Mouse (Mus musculus) lung, embryonic 15.5 days (tissue): ENCODE data around the gene Trim28. TPM values are rescaled to one million over a fixed set of nuclear protein-coding genes. Genes with fewer than 3 reads are reported as not detected.
A peak's percentile ranks its signal among the peaks of the same experiment; 100 is the strongest.

Source experiments
- ATAC-seq: fragments of 200-750 bp; cut with Nextera tagmentation; 2 replicates; pipeline ENCODE4 v1.8.0; 2017; ENCODE audit warnings: moderate number of reproducible peaks, borderline replicate concordance; ENCODE audit not compliant: low FRiP score, low TSS enrichment; ENCODE audit errors: extremely low read depth
- H3K27ac ChIP-seq: fragments of 300-500 bp; sonication (generic); 2 replicates; pipeline ENCODE4 v1.5.1; 2015; ENCODE audit warnings: moderate library complexity, mild to moderate bottlenecking, inconsistent platforms
- H3K27me3 ChIP-seq: fragments of 300-500 bp; sonication (generic); 2 replicates; pipeline ENCODE4 v1.6.1; 2015; ENCODE audit warnings: inconsistent platforms
- H3K36me3 ChIP-seq: fragments of 300-500 bp; sonication (generic); 2 replicates; pipeline ENCODE4 v1.6.1; 2015; ENCODE audit warnings: inconsistent platforms
- H3K4me1 ChIP-seq: fragments of 300-500 bp; sonication (generic); 2 replicates; pipeline ENCODE4 v1.6.1; 2015; ENCODE audit warnings: inconsistent platforms
- H3K4me2 ChIP-seq: fragments of 300-500 bp; sonication (generic); 2 replicates; pipeline ENCODE4 v1.6.1; 2015; ENCODE audit warnings: inconsistent platforms, mild to moderate bottlenecking, moderate library complexity
- H3K4me3 ChIP-seq: fragments of 300-500 bp; sonication (generic); 2 replicates; pipeline ENCODE4 v1.5.1; 2015; ENCODE audit warnings: mild to moderate bottlenecking, inconsistent platforms
- H3K9ac ChIP-seq: fragments of 300-500 bp; sonication (generic); 2 replicates; pipeline ENCODE4 v1.6.1; 2015; ENCODE audit warnings: inconsistent platforms
- H3K9me3 ChIP-seq: fragments of 300-500 bp; sonication (generic); 2 replicates; pipeline ENCODE4 v1.6.1; 2016; ENCODE audit warnings: inconsistent platforms
- WGBS: fragments of 180-500 bp; shearing (Covaris S2); methylation state at CpG from one replicate; pipeline ENCODE4 v1.1.7; 2015; 5-methylcytosine and 5-hydroxymethylcytosine counted together
- polyA plus RNA-seq: library from polyadenylated mRNA; unstranded; fragments of >200 nt; fragmentation: Nextera tagmentation; extraction: Ambion mirVana; gene quantifications from 2 replicates; pipeline ENCODE4 v1.2.1, GENCODE M21; 2015

The Trim28 gene
- polyA plus RNA-seq, 1 experiment from 2014 or later = 294 TPM

GRCm38 (mm10) chr7:12978931-12979722 is 19.8 kb upstream of the Trim28 start:
- Histone ChIP-seq H3K27ac (peak overlapping the region; percentile 98; the same call in 1 of the 2 replicates), H3K9me3 (no peaks in the 10 kb centered on the region), H3K36me3 (0 out of 2 replicates have a peak, but pooled peaks cover 3% of the 10 kb centered on the region), H3K4me2 (peak overlapping the region; percentile 75), H3K4me1 (peaks cover 22% of the 10 kb centered on the region), H3K4me3 (peak overlapping the region; percentile 85), H3K9ac (0 out of 2 replicates have a peak overlapping the region, but pooled peaks have one; percentile 59), H3K27me3 (no peaks in the 10 kb centered on the region)
- WGBS = 79% methylated on average over 18 of the region's 18 CpGs
- no peak for ATAC-seq

DNA sequence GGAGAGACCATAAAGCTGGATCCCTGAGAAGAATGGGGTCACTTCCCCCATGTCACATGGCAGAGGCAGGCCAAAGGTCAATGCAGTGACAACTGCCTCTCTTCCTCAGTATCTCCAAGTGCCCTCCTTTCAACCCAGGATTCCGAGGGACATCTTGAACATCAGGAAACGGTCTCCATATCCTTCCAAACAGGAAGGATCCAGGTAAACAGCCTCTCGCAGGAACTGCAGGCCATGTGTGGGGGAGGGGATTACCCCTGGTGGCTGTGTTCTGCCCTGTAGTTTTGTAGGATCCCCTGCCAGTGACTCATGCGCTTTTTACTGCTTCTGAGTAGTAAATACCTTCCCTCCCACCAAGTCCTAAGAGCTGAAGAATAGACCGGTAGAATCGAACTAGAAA is 19.1 kb upstream of the Trim28 start:
- H3K27ac ChIP-seq = no peak overlapping the region
- H3K4me2 ChIP-seq = no peak overlapping the region
- 62% methylated on average over 6 of the region's 6 CpGs for WGBS
- no peak overlapping the region for H3K4me3 ChIP-seq
- no peak overlapping the region for H3K9ac ChIP-seq
- 0 out of 2 replicates have a peak, but pooled peaks cover 3% of the 10 kb centered on the region for H3K36me3 ChIP-seq
- no peaks in the 10 kb centered on the region for H3K9me3 ChIP-seq
- H3K4me1 ChIP-seq = peaks cover 22% of the 10 kb centered on the region
- H3K27me3 ChIP-seq = no peaks in the 10 kb centered on the region
- no peak for ATAC-seq

DNA sequence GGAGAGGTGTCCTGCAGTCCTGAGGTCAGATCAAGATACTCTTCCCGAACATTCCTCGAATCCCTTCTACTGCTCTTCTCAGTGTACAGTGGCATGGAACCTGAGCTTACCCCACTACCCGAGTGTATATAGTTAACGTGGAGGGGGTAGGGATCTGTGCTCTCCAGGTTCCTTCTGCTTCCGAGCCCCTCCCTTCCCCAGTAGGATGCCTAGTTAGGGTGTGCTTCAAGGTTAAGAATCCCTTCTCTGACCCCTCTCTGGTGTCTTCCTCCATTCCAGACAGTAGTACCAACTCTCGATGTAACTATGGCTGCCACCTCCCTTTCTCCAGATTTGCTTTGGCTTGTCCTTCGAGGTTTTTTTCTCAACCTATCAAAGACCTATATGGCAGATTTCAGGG is 18.6 kb upstream of the Trim28 start:
- Histone ChIP-seq H3K36me3 (0 out of 2 replicates have a peak, but pooled peaks cover 3% of the 10 kb centered on the region), H3K4me2 (no peak overlapping the region), H3K9me3 (no peaks in the 10 kb centered on the region), H3K4me3 (no peak overlapping the region), H3K4me1 (peaks cover 22% of the 10 kb centered on the region), H3K9ac (no peak overlapping the region), H3K27me3 (no peaks in the 10 kb centered on the region), H3K27ac (no peak overlapping the region)
- no peak for ATAC-seq
- 81% methylated on average over 7 of the region's 7 CpGs for WGBS

DNA sequence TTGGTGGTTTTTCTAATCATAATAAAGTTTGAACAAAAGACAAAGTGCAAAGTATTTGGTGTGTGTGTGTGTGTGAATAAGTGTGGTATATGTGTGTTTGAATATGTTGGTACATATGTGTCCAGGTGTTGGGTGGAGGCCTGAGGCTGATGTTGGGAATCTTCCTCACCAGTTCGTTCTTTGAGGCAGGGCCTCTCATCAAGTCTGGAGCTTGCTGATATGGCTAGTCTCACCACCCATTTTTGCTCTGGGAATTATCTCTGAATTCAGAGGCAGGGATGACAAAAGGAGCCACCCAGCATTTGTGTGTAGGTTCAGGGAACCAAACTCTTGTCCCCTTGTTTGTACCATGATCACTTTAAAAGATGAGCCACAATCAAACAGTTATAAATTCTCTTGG is 13.2 kb upstream of the Trim28 start:
- H3K9me3 ChIP-seq = no peaks in the 10 kb centered on the region
- 78% methylated on average over 1 of the region's 1 CpGs for WGBS
- no peak overlapping the region for H3K4me3 ChIP-seq
- H3K4me1 ChIP-seq = no peaks in the 10 kb centered on the region
- H3K9ac ChIP-seq = no peak overlapping the region
- H3K36me3 ChIP-seq = 0 out of 2 replicates have a peak, but pooled peaks cover 3% of the 10 kb centered on the region
- no peaks in the 10 kb centered on the region for H3K27me3 ChIP-seq
- no peak overlapping the region for H3K27ac ChIP-seq
- ATAC-seq = no peak
- H3K4me2 ChIP-seq = no peak overlapping the region

DNA sequence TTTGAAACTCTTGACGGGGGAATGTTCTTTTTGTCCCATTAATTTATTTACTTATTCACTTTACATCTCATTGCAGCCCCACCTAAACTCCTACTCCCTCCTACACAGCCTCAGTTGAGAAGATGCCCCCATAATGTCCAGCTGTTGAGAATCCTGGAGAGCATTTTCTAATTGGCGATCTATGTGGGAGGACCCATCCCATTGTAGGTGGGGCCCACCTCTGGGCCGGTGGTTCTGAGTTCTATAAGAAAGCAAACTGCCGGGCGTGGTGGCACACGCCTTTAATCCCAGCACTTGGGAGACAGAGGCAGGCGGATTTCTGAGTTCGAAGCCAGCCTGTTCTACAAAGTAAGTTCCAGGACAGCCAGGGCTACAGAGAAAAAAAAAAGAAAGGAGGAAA is 12.0 kb upstream of the Trim28 start:
- no peak overlapping the region for H3K4me2 ChIP-seq
- no peak overlapping the region for H3K4me3 ChIP-seq
- no peak overlapping the region for H3K27ac ChIP-seq
- no peaks in the 10 kb centered on the region for H3K4me1 ChIP-seq
- 76% methylated on average over 8 of the region's 8 CpGs for WGBS
- no peak overlapping the region for H3K9ac ChIP-seq
- ATAC-seq = no peak
- no peaks in the 10 kb centered on the region for H3K27me3 ChIP-seq
- 0 out of 2 replicates have a peak, but pooled peaks cover 3% of the 10 kb centered on the region for H3K36me3 ChIP-seq
- H3K9me3 ChIP-seq = no peaks in the 10 kb centered on the region

DNA sequence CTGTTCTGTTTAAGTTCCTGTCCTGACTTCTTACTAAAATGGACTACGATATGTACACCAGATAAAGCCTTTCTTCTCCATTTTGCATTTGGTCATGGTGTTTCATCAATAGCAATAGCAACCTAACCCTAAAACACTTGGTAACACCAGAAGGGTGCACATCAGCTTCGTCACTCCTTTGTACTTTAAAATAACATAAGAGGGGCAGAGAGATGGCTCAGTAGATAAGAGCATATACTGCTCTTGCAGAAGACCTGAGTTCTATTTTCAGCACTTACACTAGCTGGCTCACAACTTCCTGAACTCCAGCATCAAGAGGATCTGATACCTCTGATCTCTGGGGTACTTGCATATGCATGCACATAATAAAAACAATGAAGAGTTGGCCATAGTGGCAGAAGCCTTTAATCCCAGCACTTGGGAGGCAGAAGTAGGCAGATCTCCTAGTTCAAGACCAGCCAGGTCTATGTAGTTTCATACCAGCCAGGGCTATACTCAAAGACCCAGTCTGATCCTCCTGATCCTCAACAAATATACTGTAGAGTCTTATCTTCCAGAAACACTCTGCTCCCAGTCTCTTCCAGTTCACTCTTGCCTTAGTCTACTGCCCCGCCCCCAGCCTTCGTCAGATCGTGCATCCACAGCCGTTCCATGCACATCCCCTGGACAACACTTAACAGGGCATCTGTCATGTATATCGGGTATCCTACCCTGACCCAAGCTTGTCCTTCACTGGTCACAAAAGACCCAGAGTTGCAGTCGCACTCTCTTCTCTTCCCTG is 11.3 kb upstream of the Trim28 start:
- Histone ChIP-seq H3K27ac (no peak overlapping the region), H3K36me3 (no peaks in the 10 kb centered on the region), H3K4me2 (no peak overlapping the region), H3K9ac (no peak overlapping the region), H3K4me1 (no peaks in the 10 kb centered on the region), H3K4me3 (no peak overlapping the region), H3K27me3 (no peaks in the 10 kb centered on the region), H3K9me3 (no peaks in the 10 kb centered on the region)
- WGBS = 76% methylated on average over 8 of the region's 8 CpGs
- ATAC-seq = no peak

GRCm38 (mm10) chr7:12992222-12992621 is 6.7 kb upstream of the Trim28 start:
- no peak overlapping the region for H3K9ac ChIP-seq
- WGBS = 2% methylated on average over 3 of the region's 3 CpGs

GRCm38 (mm10) chr7:12993148-12993547 is 5.8 kb upstream of the Trim28 start:
- no peaks in the 10 kb centered on the region for H3K9me3 ChIP-seq
- H3K27ac ChIP-seq = no peak overlapping the region
- no peak for ATAC-seq
- no peak overlapping the region for H3K4me3 ChIP-seq
- no peak overlapping the region for H3K4me2 ChIP-seq
- H3K9ac ChIP-seq = no peak overlapping the region
- 83% methylated on average over 10 of the region's 10 CpGs for WGBS
- H3K4me1 ChIP-seq = no peaks in the 10 kb centered on the region
- H3K27me3 ChIP-seq = no peaks in the 10 kb centered on the region
- H3K36me3 ChIP-seq = no peaks in the 10 kb centered on the region

More at GRCm38 (mm10) chr7:12992222-12992621, 6.7 kb upstream of the Trim28 start:
- Histone ChIP-seq H3K4me3 (no peak overlapping the region), H3K27me3 (no peaks in the 10 kb centered on the region), H3K4me2 (no peak overlapping the region), H3K9me3 (no peaks in the 10 kb centered on the region), H3K4me1 (no peaks in the 10 kb centered on the region), H3K27ac (no peak overlapping the region), H3K36me3 (no peaks in the 10 kb centered on the region)
- no peak for ATAC-seq

DNA sequence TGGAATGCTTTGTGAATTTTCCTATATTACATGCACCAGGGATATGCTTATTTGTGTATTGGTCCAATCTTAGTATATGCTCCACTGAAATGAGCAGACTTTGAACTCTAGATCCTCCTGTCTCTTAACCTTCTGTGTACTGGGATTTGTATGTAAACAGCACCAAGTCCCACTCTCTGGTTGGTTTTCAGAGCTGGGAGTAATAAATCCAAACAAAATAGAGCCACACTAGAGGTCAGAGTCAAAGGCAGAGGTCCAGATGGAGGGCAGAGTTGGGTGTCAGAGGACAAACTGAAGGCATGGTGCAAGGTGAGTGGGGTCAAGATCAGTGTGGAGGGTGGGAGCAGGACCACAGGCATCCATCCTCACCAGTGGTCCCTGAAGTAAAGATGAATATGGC is 3.1 kb upstream of the Trim28 start:
- Histone ChIP-seq H3K4me1 (no peaks in the 10 kb centered on the region), H3K9ac (no peak overlapping the region)
- no peak for ATAC-seq

GRCm38 (mm10) chr7:12997230-12997629 is 1.7 kb upstream of the Trim28 start:
- H3K4me1 ChIP-seq = no peaks in the 10 kb centered on the region
- WGBS = 62% methylated on average over 5 of the region's 5 CpGs
- no peaks in the 10 kb centered on the region for H3K36me3 ChIP-seq
- no peaks in the 10 kb centered on the region for H3K9me3 ChIP-seq
- no peak for ATAC-seq
- no peak overlapping the region for H3K4me3 ChIP-seq
- no peak overlapping the region for H3K4me2 ChIP-seq
- no peaks in the 10 kb centered on the region for H3K27me3 ChIP-seq
- no peak overlapping the region for H3K27ac ChIP-seq
- H3K9ac ChIP-seq = no peak overlapping the region

More for the DNA sequence above, 3.1 kb upstream of the Trim28 start:
- Histone ChIP-seq H3K27me3 (no peaks in the 10 kb centered on the region), H3K4me2 (no peak overlapping the region), H3K9me3 (no peaks in the 10 kb centered on the region), H3K4me3 (no peak overlapping the region), H3K27ac (no peak overlapping the region), H3K36me3 (no peaks in the 10 kb centered on the region)

DNA sequence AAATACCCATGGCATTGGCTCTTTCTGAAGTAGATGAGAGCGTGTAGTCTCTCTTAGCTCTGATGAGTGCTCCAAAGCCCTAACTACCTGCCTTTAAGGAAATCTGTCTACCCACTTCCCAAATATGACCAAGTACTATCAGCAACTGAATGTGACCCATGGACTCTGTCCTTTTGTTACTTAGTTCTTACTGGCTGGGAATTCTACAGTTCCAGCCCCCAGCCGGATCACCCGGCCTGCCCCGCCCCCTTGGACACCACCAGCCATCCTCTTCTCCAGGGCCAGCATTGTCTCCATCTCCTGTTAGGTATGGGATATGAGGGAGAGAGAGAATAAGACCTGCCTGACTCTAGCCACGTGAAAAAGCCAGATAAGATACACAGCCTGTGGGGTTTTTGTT is 861 bp upstream of the Trim28 start, which contains the start of gene Slc27a5:
TSS of gene Slc27a5 (minus strand) at position 140 of the 400 bp plus-strand sequence.
- no peak within 1 kb of the TSS for H3K27ac ChIP-seq
- no peak within 1 kb of the TSS for H3K4me2 ChIP-seq
- H3K36me3 ChIP-seq = no peaks in the 10 kb centered on the region
- no peak within 1 kb of the TSS; the same call in 1 of the 2 replicates for H3K9ac ChIP-seq
- H3K27me3 ChIP-seq = no peaks in the 10 kb centered on the region
- H3K4me3 ChIP-seq = no peak within 1 kb of the TSS
- whole genome bisulfite sequencing = 68% methylated on average over 5 of the region's 5 CpGs
- H3K4me1 ChIP-seq = no peaks in the 10 kb centered on the region
- no peak for ATAC-seq
- H3K9me3 ChIP-seq = no peaks in the 10 kb centered on the region

- Histone ChIP-seq H3K4me2 (no peak overlapping the region), H3K36me3 (peaks cover 19% of the 10 kb centered on the region; the same call in 1 of the 2 replicates), H3K27me3 (no peaks in the 10 kb centered on the region), H3K4me3 (no peak overlapping the region), H3K9me3 (no peaks in the 10 kb centered on the region), H3K27ac (no peak overlapping the region), H3K4me1 (no peaks in the 10 kb centered on the region), H3K9ac (no peak overlapping the region)
- no peak for ATAC-seq
- WGBS = 42% methylated on average over 1 of the region's 1 CpGs
These were observed 2.7 kb downstream of the Trim28 start for GRCm38 (mm10) chr7:13001584-13001983.
